Mouse (Mus musculus) ES-Bruce4 (cell line): ENCODE results near the gene Tgfa. TPM values are rescaled to one million over a fixed set of nuclear protein-coding genes. Genes with fewer than 3 reads are reported as not detected.

Experiments used
- H3K27ac ChIP-seq: 2 replicates; pipeline ENCODE4 v1.5.1; 2012; ENCODE audit warnings: low read length, inconsistent platforms; ENCODE audit not compliant: insufficient read depth
- H3K27me3 ChIP-seq: 2 replicates; pipeline ENCODE4 v1.6.1; 2012; ENCODE audit warnings: mild to moderate bottlenecking, low read length, inconsistent platforms; ENCODE audit not compliant: control insufficient read depth, poor library complexity, insufficient read depth, severe bottlenecking
- H3K36me3 ChIP-seq: 2 replicates; pipeline ENCODE4 v1.6.1; 2012; ENCODE audit warnings: inconsistent platforms, mild to moderate bottlenecking, low read length, moderate library complexity; ENCODE audit not compliant: control insufficient read depth, poor library complexity, insufficient read depth, severe bottlenecking
- H3K4me1 ChIP-seq: one replicate; pipeline ENCODE4 v1.8.1; 2011; ENCODE audit warnings: low read length; ENCODE audit not compliant: control insufficient read depth, insufficient read depth
- H3K4me3 ChIP-seq: 2 replicates; pipeline ENCODE4 v1.5.1; 2011; ENCODE audit warnings: low read depth, mild to moderate bottlenecking, low read length
- H3K9ac ChIP-seq: 2 replicates; pipeline ENCODE4 v1.6.1; 2012; ENCODE audit warnings: low read depth, mild to moderate bottlenecking, inconsistent platforms; ENCODE audit not compliant: poor library complexity, severe bottlenecking
- H3K9me3 ChIP-seq: replicated peaks from 2 replicates; pipeline ENCODE4 v1.6.1; 2012; ENCODE audit warnings: mild to moderate bottlenecking, low read length, inconsistent platforms; ENCODE audit not compliant: control insufficient read depth, poor library complexity, insufficient read depth, severe bottlenecking
- CTCF ChIP-seq: IDR thresholded peaks from one replicate; pipeline ENCODE4 v1.8.1; 2011; ENCODE audit warnings: low read depth, low read length
- EP300 ChIP-seq: IDR thresholded peaks from 2 replicates; pipeline ENCODE4 v1.6.1; 2011; ENCODE audit warnings: low read depth, low read length; ENCODE audit not compliant: insufficient read depth
- POLR2A ChIP-seq: IDR thresholded peaks from one replicate; pipeline ENCODE4 v1.8.1; 2011; ENCODE audit warnings: low read length; ENCODE audit not compliant: insufficient read depth
- polyA plus RNA-seq: library from polyadenylated mRNA; stranded (reverse); fragments of >200 nt; gene quantifications from 2 replicates; pipeline ENCODE4 v1.2.4, GENCODE M21; 2011; ENCODE audit warnings: low read depth; ENCODE audit not compliant: missing spikeins, insufficient read depth, insufficient read length

The Tgfa gene
- polyA plus RNA-seq, 1 experiment = 7.4 TPM

DNA sequence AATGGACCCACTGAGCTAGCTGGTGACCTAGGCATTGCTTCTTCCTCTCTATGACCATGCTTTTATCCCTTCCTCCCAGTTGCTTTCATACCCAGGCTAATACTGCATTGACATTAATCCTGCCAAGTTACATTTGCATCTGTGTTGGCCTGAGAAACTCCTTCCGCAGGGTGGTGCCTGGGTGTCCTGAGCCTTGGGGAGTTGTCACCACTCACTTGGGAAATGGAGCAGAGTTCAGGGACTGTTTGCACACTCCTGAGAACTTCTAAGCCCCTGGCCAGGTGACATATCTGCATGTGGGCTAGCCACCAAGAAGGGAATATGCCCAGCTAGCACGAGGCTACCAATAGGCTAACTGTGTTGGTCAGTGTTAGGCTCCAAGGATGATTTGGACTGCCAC is 23.0 kb downstream of the Tgfa start:
- no peaks in the 10 kb centered on the region for H3K36me3 ChIP-seq
- peaks cover 2% of the 10 kb centered on the region for H3K4me1 ChIP-seq
- no peak overlapping the region for H3K9ac ChIP-seq
- TF ChIP-seq POLR2A (no peak), EP300 (no peak), CTCF (no peak)
- no peaks in the 10 kb centered on the region for H3K9me3 ChIP-seq
- no peaks in the 10 kb centered on the region for H3K27me3 ChIP-seq
- H3K4me3 ChIP-seq = no peak overlapping the region
- no peak overlapping the region for H3K27ac ChIP-seq

DNA sequence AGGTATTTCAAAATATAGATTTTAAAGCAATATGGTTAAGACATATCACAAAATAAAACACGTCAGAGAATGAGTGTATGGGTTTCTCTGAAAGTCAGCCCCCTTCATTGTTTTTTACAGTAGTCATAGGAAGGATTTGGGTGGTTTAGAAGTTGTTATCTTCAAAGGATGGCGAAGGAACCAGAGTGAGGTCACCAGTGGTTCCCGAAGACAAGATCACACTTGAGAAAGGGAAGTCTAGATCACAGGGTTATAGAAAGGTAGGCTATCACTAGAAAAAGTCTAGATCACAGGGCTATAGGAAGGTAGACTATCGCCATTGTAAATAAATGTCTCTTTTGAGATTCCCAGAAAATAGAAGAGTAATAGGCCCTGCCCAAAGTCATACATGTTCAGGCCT is 23.7 kb downstream of the Tgfa start:
- Histone ChIP-seq H3K27ac (no peak overlapping the region), H3K9me3 (no peaks in the 10 kb centered on the region), H3K9ac (no peak overlapping the region), H3K27me3 (no peaks in the 10 kb centered on the region), H3K4me3 (no peak overlapping the region), H3K4me1 (peaks cover 3% of the 10 kb centered on the region), H3K36me3 (no peaks in the 10 kb centered on the region)
- TF ChIP-seq POLR2A (no peak), CTCF (no peak), EP300 (no peak)

GRCm38 (mm10) chr6:86219494-86219893 is 24.5 kb downstream of the Tgfa start:
- no peak overlapping the region for H3K9ac ChIP-seq
- H3K4me3 ChIP-seq = no peak overlapping the region
- H3K9me3 ChIP-seq = no peaks in the 10 kb centered on the region
- TF ChIP-seq CTCF = no peak
- TF ChIP-seq POLR2A = no peak
- TF ChIP-seq EP300 = no peak
- H3K27ac ChIP-seq = no peak overlapping the region
- peaks cover 3% of the 10 kb centered on the region for H3K4me1 ChIP-seq
- no peaks in the 10 kb centered on the region for H3K36me3 ChIP-seq
- H3K27me3 ChIP-seq = no peaks in the 10 kb centered on the region

DNA sequence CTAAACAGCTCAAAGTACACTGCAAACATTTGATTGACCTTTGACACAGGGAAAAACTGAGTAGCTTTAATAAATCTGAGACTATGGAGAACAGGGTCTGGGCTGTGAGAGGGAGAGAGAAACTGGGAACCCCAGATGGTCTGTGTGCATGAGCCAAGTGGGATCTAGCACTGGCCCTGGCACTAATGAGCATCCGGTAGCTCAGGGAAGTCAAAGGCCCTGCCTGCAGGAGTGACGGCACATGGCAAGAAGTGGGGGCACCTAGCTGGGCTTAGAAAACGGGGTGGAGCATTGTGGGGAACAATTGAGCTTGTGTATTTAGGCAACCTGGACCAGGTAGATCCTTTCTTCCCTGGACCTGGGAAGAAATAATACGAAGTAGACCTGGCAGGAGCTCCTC is 25.1 kb downstream of the Tgfa start:
- Histone ChIP-seq H3K9me3 (no peaks in the 10 kb centered on the region), H3K4me1 (peaks cover 3% of the 10 kb centered on the region), H3K36me3 (no peaks in the 10 kb centered on the region), H3K9ac (no peak overlapping the region), H3K27me3 (no peaks in the 10 kb centered on the region), H3K4me3 (no peak overlapping the region), H3K27ac (no peak overlapping the region)
- TF ChIP-seq CTCF (no peak), POLR2A (no peak), EP300 (no peak)

DNA sequence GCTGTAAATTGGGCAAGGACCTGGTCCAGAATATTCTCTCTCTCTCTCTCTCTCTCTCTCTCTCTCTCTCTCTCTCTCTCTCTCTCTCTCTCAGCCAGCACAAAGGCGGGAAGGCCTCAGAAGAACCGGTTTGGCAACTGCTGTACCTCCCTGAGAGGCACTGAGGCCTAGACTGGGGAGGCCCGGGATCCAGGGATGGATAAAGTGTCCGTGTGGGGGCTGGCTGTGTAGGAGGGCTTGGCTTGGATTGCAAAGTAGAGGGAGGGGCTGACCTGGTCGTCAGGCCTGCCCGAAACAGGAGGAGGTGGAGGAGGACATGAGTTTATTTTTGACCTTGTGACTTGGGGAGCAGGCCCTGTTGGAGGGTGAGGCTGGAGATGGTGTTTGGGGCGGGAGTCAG is 27.4 kb downstream of the Tgfa start:
- H3K4me1 ChIP-seq = peaks cover 3% of the 10 kb centered on the region
- TF ChIP-seq POLR2A = no peak
- TF ChIP-seq EP300 = peak; percentile 26; the same call in 1 of the 2 replicates
- no peak for TF ChIP-seq CTCF
- no peaks in the 10 kb centered on the region for H3K9me3 ChIP-seq
- no peaks in the 10 kb centered on the region for H3K36me3 ChIP-seq
- H3K4me3 ChIP-seq = no peak overlapping the region
- peak overlapping the region; percentile 51 for H3K27ac ChIP-seq
- no peak overlapping the region for H3K9ac ChIP-seq
- H3K27me3 ChIP-seq = no peaks in the 10 kb centered on the region

DNA sequence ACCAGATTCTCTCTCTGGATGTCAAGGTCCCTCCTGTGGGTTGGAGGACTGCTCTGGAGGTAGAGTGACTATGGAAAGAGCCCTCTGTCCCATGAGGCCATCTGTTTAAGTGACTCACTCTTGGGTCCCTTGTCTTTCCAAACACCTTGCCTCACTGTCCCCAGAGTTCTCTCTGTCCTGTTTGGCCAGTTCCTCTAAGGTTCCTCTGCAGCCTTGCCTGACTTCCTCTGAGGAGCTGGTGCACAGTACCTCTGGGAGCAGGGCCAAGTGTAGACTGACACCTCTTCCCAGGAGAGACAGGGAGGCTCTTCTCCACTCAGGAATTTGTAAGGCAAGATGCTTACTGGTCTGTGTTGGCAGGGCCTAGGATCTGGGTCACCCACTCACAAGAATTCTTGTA is 30.6 kb downstream of the Tgfa start:
- H3K27me3 ChIP-seq = no peaks in the 10 kb centered on the region
- no peaks in the 10 kb centered on the region for H3K9me3 ChIP-seq
- H3K4me3 ChIP-seq = no peak overlapping the region
- H3K36me3 ChIP-seq = no peaks in the 10 kb centered on the region
- no peak overlapping the region for H3K9ac ChIP-seq
- no peak for TF ChIP-seq CTCF
- H3K27ac ChIP-seq = no peak overlapping the region
- H3K4me1 ChIP-seq = peaks cover 3% of the 10 kb centered on the region
